Mouse (Mus musculus) kidney, postnatal 0 days (tissue): ENCODE measurements around the gene Fat3. TPM values are rescaled to one million over a fixed set of nuclear protein-coding genes. Genes with fewer than 3 reads are reported as not detected.

Experiments used
- ATAC-seq: fragments of 200-750 bp; cut with Nextera tagmentation; replicated peaks from 2 replicates; pipeline ENCODE4 v1.8.0; 2017; ENCODE audit warnings: low read depth, moderate number of reproducible peaks, moderate TSS enrichment, moderate library complexity; ENCODE audit not compliant: low FRiP score
- DNase-seq: peaks from one replicate; pipeline ENCODE4 v3.0.0-alpha.2; 2016; ENCODE audit warnings: low spot score
- H3K27ac ChIP-seq: fragments of 300-500 bp; sonication (generic); 2 replicates; pipeline ENCODE4 v1.5.1; 2014; ENCODE audit warnings: mild to moderate bottlenecking
- H3K27me3 ChIP-seq: fragments of 300-500 bp; sonication (generic); 2 replicates; pipeline ENCODE4 v1.6.1; 2014; ENCODE audit warnings: low read length, mixed read lengths; ENCODE audit not compliant: insufficient read depth
- H3K36me3 ChIP-seq: fragments of 300-500 bp; sonication (generic); 2 replicates; pipeline ENCODE4 v1.6.1; 2014; ENCODE audit warnings: low read length, mixed read lengths; ENCODE audit not compliant: insufficient read depth
- H3K4me1 ChIP-seq: fragments of 300-500 bp; sonication (generic); replicated peaks from 2 replicates; pipeline ENCODE4 v1.6.1; 2014; ENCODE audit warnings: antibody characterized with exemption, low read length, mixed read lengths; ENCODE audit not compliant: insufficient read depth
- H3K4me2 ChIP-seq: fragments of 300-500 bp; sonication (generic); 2 replicates; pipeline ENCODE4 v1.6.1; 2014; ENCODE audit warnings: mild to moderate bottlenecking, low read length, moderate library complexity, mixed read lengths
- H3K4me3 ChIP-seq: fragments of 300-500 bp; sonication (generic); replicated peaks from 2 replicates; pipeline ENCODE4 v1.5.1; 2014; ENCODE audit warnings: low read depth, low read length
- H3K9ac ChIP-seq: fragments of 300-500 bp; sonication (generic); 2 replicates; pipeline ENCODE4 v1.6.1; 2014; ENCODE audit warnings: low read depth, low read length
- H3K9me3 ChIP-seq: fragments of 300-500 bp; sonication (generic); replicated peaks from 2 replicates; pipeline ENCODE4 v1.6.1; 2016; ENCODE audit warnings: low read length, inconsistent platforms, mixed read lengths
- CTCF ChIP-seq: IDR thresholded peaks from 2 replicates; pipeline ENCODE4 v1.5.1; 2016; ENCODE audit warnings: antibody characterized with exemption, low read depth, mild to moderate bottlenecking, moderate library complexity
- WGBS: fragments of 180-500 bp; shearing (Covaris S2); extraction: QIAGEN DNeasy Blood & Tissue Kit; methylation state at CpG from one replicate; pipeline ENCODE4 v1.1.7; 2014; 5-methylcytosine and 5-hydroxymethylcytosine counted together
- polyA plus RNA-seq: library from polyadenylated mRNA; unstranded; fragments of >200 nt; fragmentation: Nextera tagmentation; extraction: Ambion mirVana; gene quantifications from 2 replicates; pipeline ENCODE4 v1.2.1, GENCODE M21; 2015

Fat3 gene
- polyA plus RNA-seq, 1 experiment from 2014 or later, result 1.5 TPM

DNA sequence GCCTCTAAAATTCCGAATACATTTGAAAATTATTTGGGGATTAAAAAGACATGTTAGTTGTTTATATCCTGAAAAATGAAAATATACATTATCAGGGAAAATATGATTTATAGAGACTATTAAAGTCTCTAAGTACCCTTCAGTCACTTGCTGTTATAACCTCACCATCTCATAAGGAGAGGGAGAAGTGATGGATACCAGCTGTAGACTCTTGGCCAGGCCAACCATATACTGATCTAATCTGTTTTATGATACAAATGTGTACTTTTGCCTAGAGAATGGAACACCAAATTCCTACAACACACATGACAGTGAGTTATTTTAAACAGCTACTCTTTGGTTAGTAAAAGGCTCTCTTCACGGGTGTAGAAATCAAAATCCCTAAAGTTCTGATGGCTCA, 208.6 kb downstream of the Fat3 start:
- DNase-seq (peak; percentile 62), ATAC-seq (no peak)
- no peaks in the 10 kb centered on the region for H3K36me3 ChIP-seq
- no peak for TF ChIP-seq CTCF
- H3K27me3 ChIP-seq, result no peaks in the 10 kb centered on the region
- H3K4me1 ChIP-seq, result no peaks in the 10 kb centered on the region
- no peak overlapping the region for H3K4me3 ChIP-seq
- H3K27ac ChIP-seq, result no peak overlapping the region
- H3K9ac ChIP-seq, result no peak overlapping the region
- H3K4me2 ChIP-seq, result no peak overlapping the region
- H3K9me3 ChIP-seq, result no peaks in the 10 kb centered on the region
- 69% methylated on average over 2 of the region's 2 CpGs for WGBS

GRCm38 (mm10) chr9:16290911-16291310, 210.2 kb downstream of the Fat3 start:
- H3K9me3 ChIP-seq, result no peaks in the 10 kb centered on the region
- H3K4me2 ChIP-seq, result no peak overlapping the region
- H3K27ac ChIP-seq, result no peak overlapping the region
- no peak for ATAC-seq
- 83% methylated on average over 2 of the region's 2 CpGs for WGBS
- no peaks in the 10 kb centered on the region for H3K4me1 ChIP-seq
- H3K36me3 ChIP-seq, result no peaks in the 10 kb centered on the region
- H3K9ac ChIP-seq, result no peak overlapping the region
- H3K27me3 ChIP-seq, result no peaks in the 10 kb centered on the region
- H3K4me3 ChIP-seq, result no peak overlapping the region
- no peak for DNase-seq
- no peak for TF ChIP-seq CTCF

- Histone ChIP-seq H3K4me2 (no peak overlapping the region), H3K4me1 (no peaks in the 10 kb centered on the region), H3K27me3 (no peaks in the 10 kb centered on the region), H3K27ac (no peak overlapping the region), H3K9me3 (no peaks in the 10 kb centered on the region), H3K36me3 (no peaks in the 10 kb centered on the region), H3K9ac (no peak overlapping the region), H3K4me3 (no peak overlapping the region)
- ATAC-seq (no peak), DNase-seq (no peak)
- 79% methylated on average over 1 of the region's 1 CpGs for WGBS
- TF ChIP-seq CTCF, result no peak
Measured at GRCm38 (mm10) chr9:16283033-16283432, 218.1 kb downstream of the Fat3 start.

DNA sequence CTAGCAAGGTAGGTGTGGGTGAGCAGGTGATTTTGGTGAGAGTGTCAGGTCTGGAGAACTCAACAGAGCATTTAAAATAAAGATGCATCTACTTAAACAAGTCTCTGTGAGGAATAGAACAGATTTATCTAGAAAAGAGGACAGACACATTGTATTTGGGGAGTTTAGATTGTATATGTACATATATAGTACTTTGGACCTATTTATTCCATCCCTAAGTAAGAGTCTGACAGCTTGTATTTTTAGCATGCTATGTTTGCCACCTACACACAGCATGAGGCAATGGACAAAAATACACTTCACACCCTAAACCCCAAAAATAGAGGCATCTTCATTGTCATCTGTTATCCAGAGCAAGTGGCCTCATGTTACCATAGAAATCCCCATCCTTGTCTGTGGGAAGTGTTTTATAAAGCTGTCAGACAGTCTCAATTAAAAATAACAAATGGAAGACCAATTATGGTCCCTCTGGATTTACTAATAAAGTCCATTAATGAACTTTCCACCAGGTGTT, 218.7 kb downstream of the Fat3 start:
- no peak for TF ChIP-seq CTCF
- H3K27ac ChIP-seq, result no peak overlapping the region
- DNase-seq, result no peak
- H3K36me3 ChIP-seq, result no peaks in the 10 kb centered on the region
- H3K27me3 ChIP-seq, result no peaks in the 10 kb centered on the region
- H3K4me1 ChIP-seq, result no peaks in the 10 kb centered on the region
- H3K4me3 ChIP-seq, result no peak overlapping the region
- no peaks in the 10 kb centered on the region for H3K9me3 ChIP-seq
- no peak for ATAC-seq
- no peak overlapping the region for H3K4me2 ChIP-seq
- H3K9ac ChIP-seq, result no peak overlapping the region

- Histone ChIP-seq H3K9ac (no peak overlapping the region), H3K4me2 (no peak overlapping the region), H3K9me3 (no peaks in the 10 kb centered on the region), H3K27ac (no peak overlapping the region), H3K36me3 (no peaks in the 10 kb centered on the region), H3K4me1 (no peaks in the 10 kb centered on the region), H3K4me3 (no peak overlapping the region), H3K27me3 (no peaks in the 10 kb centered on the region)
- 77% methylated on average over 2 of the region's 2 CpGs for WGBS
- TF ChIP-seq CTCF, result no peak
- ATAC-seq, result no peak
- DNase-seq, result no peak
Measured at GRCm38 (mm10) chr9:16275589-16275988, 225.5 kb downstream of the Fat3 start.

DNA sequence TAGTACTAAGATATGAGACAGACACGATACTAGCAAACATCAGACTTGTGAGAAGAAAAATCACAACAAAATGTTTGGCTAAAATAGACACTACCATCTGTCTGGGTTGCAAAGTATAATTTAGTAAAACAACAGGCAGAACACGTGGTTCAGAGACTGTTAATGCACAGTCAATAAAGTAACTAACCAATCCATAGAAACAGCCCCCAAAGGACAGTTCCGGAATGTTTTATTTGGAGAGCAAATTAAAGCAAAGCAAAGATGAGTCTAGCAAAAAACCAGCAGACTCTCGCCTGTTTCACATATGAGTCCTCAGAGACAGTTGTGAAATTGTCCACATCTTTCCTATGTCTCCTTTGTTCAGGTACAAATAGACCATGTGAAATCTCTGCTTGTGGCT, 227.0 kb downstream of the Fat3 start:
- no peaks in the 10 kb centered on the region for H3K4me1 ChIP-seq
- H3K9ac ChIP-seq, result no peak overlapping the region
- no peaks in the 10 kb centered on the region for H3K27me3 ChIP-seq
- H3K36me3 ChIP-seq, result no peaks in the 10 kb centered on the region
- no peak for TF ChIP-seq CTCF
- H3K9me3 ChIP-seq, result no peaks in the 10 kb centered on the region
- WGBS, result 81% methylated on average over 4 of the region's 4 CpGs
- H3K27ac ChIP-seq, result no peak overlapping the region
- no peak overlapping the region for H3K4me2 ChIP-seq
- H3K4me3 ChIP-seq, result no peak overlapping the region
- DNase-seq (no peak), ATAC-seq (no peak)

DNA sequence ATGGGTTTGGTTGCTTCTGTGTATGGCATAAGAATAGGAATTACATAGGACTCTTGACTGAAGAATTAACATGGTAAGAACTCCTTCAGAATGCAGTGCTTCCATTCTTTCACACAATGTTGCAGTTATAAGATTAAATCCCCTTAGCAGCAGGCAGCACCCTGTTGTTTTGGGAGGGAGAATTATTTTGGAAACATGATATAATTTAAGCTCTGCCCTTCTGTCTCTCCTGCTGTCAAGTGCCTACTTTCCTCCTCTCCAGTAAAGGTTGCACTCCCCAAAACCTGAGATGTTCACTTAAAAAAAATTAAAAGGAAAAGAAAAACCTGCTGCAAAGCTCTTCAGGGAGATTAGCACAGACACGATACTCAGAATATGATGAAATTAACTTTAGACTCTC, 228.3 kb downstream of the Fat3 start:
- ATAC-seq, result no peak
- H3K27ac ChIP-seq, result no peak overlapping the region

More for the DNA sequence above, 228.3 kb downstream of the Fat3 start:
- Histone ChIP-seq H3K27me3 (no peaks in the 10 kb centered on the region), H3K4me1 (no peaks in the 10 kb centered on the region), H3K36me3 (no peaks in the 10 kb centered on the region), H3K4me3 (no peak overlapping the region), H3K9me3 (no peaks in the 10 kb centered on the region), H3K4me2 (no peak overlapping the region), H3K9ac (no peak overlapping the region)
- no peak for DNase-seq
- TF ChIP-seq CTCF, result no peak
- WGBS, result 79% methylated on average over 1 of the region's 1 CpGs
